Comparison of ENCODE assay signal across 26 mouse cellular contexts in genomic region chr10:84659281-84659680, GRCm38 (mm10).
"Had no signal": no experiment of that assay in that cellular context is flagged by ENCODE, and none has a peak within 500 bp of the region (broad histone marks: within the 10 kb centered on the region; RNA-seq: fewer than 3 reads in every experiment).

No protein-coding gene starts in this region.

- H3K4me3 ChIP-seq: gastrocnemius, adult 2 months; heart, adult 2 months; heart, embryonic 13.5 days; heart, embryonic 15.5 days; hindbrain, embryonic 13.5 days; hindbrain, embryonic 15.5 days; intestine, embryonic 15.5 days; layer of hippocampus, adult 2 months; left cerebral cortex, adult 2 months; limb, embryonic 10.5 days; limb, embryonic 12.5 days; liver, embryonic 13.5 days had no signal

- ATAC-seq: inflammation-experienced regulatory T-cells, adult 6 months; intestine, embryonic 15.5 days; intestine, postnatal 0 days had no signal

- H3K27ac ChIP-seq: gastrocnemius, adult 2 months; heart, adult 2 months; intestine, embryonic 15.5 days; left cerebral cortex, adult 2 months; limb, embryonic 10.5 days; limb, embryonic 12.5 days; liver, embryonic 13.5 days had no signal

- H3K4me1 ChIP-seq: intestine, embryonic 15.5 days; liver, embryonic 13.5 days had no signal

- H3K9me3 ChIP-seq: heart, embryonic 15.5 days; hindbrain, embryonic 13.5 days; hindbrain, embryonic 15.5 days; intestine, embryonic 15.5 days; limb, embryonic 10.5 days; limb, embryonic 12.5 days; liver, embryonic 13.5 days had no signal

- H3K36me3 ChIP-seq: intestine, embryonic 15.5 days had no signal

- H3K27me3 ChIP-seq: heart, embryonic 13.5 days; heart, embryonic 15.5 days; hindbrain, embryonic 13.5 days; hindbrain, embryonic 15.5 days; intestine, embryonic 15.5 days; limb, embryonic 12.5 days; liver, embryonic 13.5 days had no signal

- DNase-seq: gastrocnemius, adult 2 months; gastrocnemius, postnatal 10 days; gastrocnemius, postnatal 25 days; heart, adult 2 months; heart, postnatal 14 days; heart, postnatal 36 days; kidney, adult 18-20 months; kidney, adult 9 months; kidney, postnatal 10 days; kidney, postnatal 25 days; kidney, postnatal 4 days; liver; liver, embryonic 13.5 days had no signal

- H3K9ac ChIP-seq: heart, embryonic 13.5 days; heart, embryonic 15.5 days; hindbrain, embryonic 13.5 days; hindbrain, embryonic 15.5 days; intestine, embryonic 15.5 days; limb, embryonic 12.5 days; liver, embryonic 13.5 days had no signal

- H3K4me2 ChIP-seq: heart, embryonic 11.5 days; heart, embryonic 13.5 days; heart, embryonic 15.5 days; hindbrain, embryonic 13.5 days; hindbrain, embryonic 15.5 days; intestine, embryonic 15.5 days; limb, embryonic 12.5 days; liver, embryonic 11.5 days; liver, embryonic 13.5 days had no signal
